Mouse (Mus musculus): ENCODE data around the gene Kif17.

- TF ChIP-seq POLR2A (IDR thresholded peaks at IDR 0.05; ENCODE audit: control insufficient read depth, low read depth, low read length), result no peak
- TF ChIP-seq CTCF (IDR thresholded peaks at IDR 0.05; ENCODE audit: control insufficient read depth, insufficient read depth, insufficient replicate concordance, low read depth, low read length), result no peak
These were observed 43.8 kb downstream of the Kif17 start for GRCm38 (mm10) chr4:138293949-138294550.
